Mouse (Mus musculus) forebrain, embryonic 12.5 days (tissue): ENCODE data around the gene Tab2. TPM values are rescaled to one million over a fixed set of nuclear protein-coding genes. Genes with fewer than 3 reads are reported as not detected.

Source experiments
- ATAC-seq: fragments of 200-750 bp; cut with Nextera tagmentation; 2 replicates; pipeline ENCODE4 v1.8.0; 2017; ENCODE audit warnings: moderate TSS enrichment; ENCODE audit not compliant: low FRiP score
- H3K27ac ChIP-seq: fragments of 300-500 bp; sonication (generic); 2 replicates; pipeline ENCODE4 v1.5.1; 2016; ENCODE audit warnings: mild to moderate bottlenecking
- H3K27me3 ChIP-seq: fragments of 300-500 bp; sonication (generic); 2 replicates; pipeline ENCODE4 v1.6.1; 2016; ENCODE audit warnings: mild to moderate bottlenecking
- H3K36me3 ChIP-seq: fragments of 300-500 bp; sonication (generic); replicated peaks from 2 replicates; pipeline ENCODE4 v1.6.1; 2016; ENCODE audit warnings: mild to moderate bottlenecking
- H3K4me1 ChIP-seq: fragments of 300-500 bp; sonication (generic); 2 replicates; pipeline ENCODE4 v1.6.1; 2016
- H3K4me2 ChIP-seq: fragments of 300-500 bp; sonication (generic); 2 replicates; pipeline ENCODE4 v1.6.1; 2016; ENCODE audit warnings: mild to moderate bottlenecking, moderate library complexity
- H3K4me3 ChIP-seq: fragments of 300-500 bp; sonication (generic); replicated peaks from 2 replicates; pipeline ENCODE4 v1.5.1; 2016; ENCODE audit warnings: mild to moderate bottlenecking
- H3K9ac ChIP-seq: fragments of 300-500 bp; sonication (generic); 2 replicates; pipeline ENCODE4 v1.6.1; 2016; ENCODE audit warnings: mild to moderate bottlenecking
- H3K9me3 ChIP-seq: fragments of 300-500 bp; sonication (generic); 2 replicates; pipeline ENCODE4 v1.6.1; 2016
- WGBS: fragments of 180-500 bp; shearing (Covaris S2); methylation state at CpG from one replicate; pipeline ENCODE4 v1.1.7; 2016; 5-methylcytosine and 5-hydroxymethylcytosine counted together
- polyA plus RNA-seq: library from polyadenylated mRNA; unstranded; fragments of >200 nt; fragmentation: Nextera tagmentation; extraction: Ambion mirVana; gene quantifications from 2 replicates; pipeline ENCODE4 v1.2.1, GENCODE M21; 2016

Gene Tab2
- polyA plus RNA-seq: 20.5 and 20.9 TPM in 2 replicates

GRCm38 (mm10) chr10:7956228-7957001 is at the start of gene Tab2:
Tab2 (minus strand) TSS chr10:7956230.
- H3K4me1 ChIP-seq: peaks cover 17% of the 10 kb centered on the region
- H3K9ac ChIP-seq: peak within 1 kb of the TSS; percentile 99
- peak within 1 kb of the TSS; percentile 99 for H3K27ac ChIP-seq
- no peaks in the 10 kb centered on the region for H3K9me3 ChIP-seq
- ATAC-seq: peak; percentile 96
- H3K27me3 ChIP-seq: no peaks in the 10 kb centered on the region
- peak within 1 kb of the TSS; percentile 79 for H3K4me2 ChIP-seq
- H3K36me3 ChIP-seq: no peaks in the 10 kb centered on the region
- H3K4me3 ChIP-seq: peak within 1 kb of the TSS; percentile 99
- under 1% methylated on average over 93 of the region's 97 CpGs for WGBS

GRCm38 (mm10) chr10:7992258-7992919 is 36.4 kb upstream of the Tab2 start:
- Histone ChIP-seq H3K4me2 (no peak overlapping the region), H3K4me1 (no peaks in the 10 kb centered on the region), H3K4me3 (no peak overlapping the region), H3K27ac (no peak overlapping the region), H3K9me3 (no peaks in the 10 kb centered on the region), H3K27me3 (no peaks in the 10 kb centered on the region), H3K36me3 (no peaks in the 10 kb centered on the region), H3K9ac (no peak overlapping the region)
- ATAC-seq: no peak
- 76% methylated on average over 10 of the region's 10 CpGs for WGBS

GRCm38 (mm10) chr10:7991596-7991995 is 35.6 kb upstream of the Tab2 start:
- Histone ChIP-seq H3K4me3 (no peak overlapping the region), H3K4me2 (no peak overlapping the region), H3K27me3 (no peaks in the 10 kb centered on the region), H3K36me3 (no peaks in the 10 kb centered on the region), H3K9ac (no peak overlapping the region), H3K4me1 (no peaks in the 10 kb centered on the region), H3K9me3 (no peaks in the 10 kb centered on the region), H3K27ac (no peak overlapping the region)
- no peak for ATAC-seq
- WGBS: 78% methylated on average over 5 of the region's 5 CpGs

GRCm38 (mm10) chr10:7987521-7987920 is 31.5 kb upstream of the Tab2 start:
- no peak overlapping the region for H3K9ac ChIP-seq
- no peaks in the 10 kb centered on the region for H3K9me3 ChIP-seq
- no peaks in the 10 kb centered on the region for H3K4me1 ChIP-seq
- no peak overlapping the region for H3K4me2 ChIP-seq
- H3K27ac ChIP-seq: no peak overlapping the region
- no peak for ATAC-seq
- no peaks in the 10 kb centered on the region for H3K36me3 ChIP-seq
- WGBS: 92% methylated on average over 8 of the region's 8 CpGs
- H3K27me3 ChIP-seq: no peaks in the 10 kb centered on the region
- no peak overlapping the region for H3K4me3 ChIP-seq

- Histone ChIP-seq H3K4me1 (no peaks in the 10 kb centered on the region), H3K4me3 (no peak overlapping the region), H3K27me3 (no peaks in the 10 kb centered on the region), H3K36me3 (no peaks in the 10 kb centered on the region), H3K9ac (no peak overlapping the region), H3K4me2 (no peak overlapping the region), H3K9me3 (no peaks in the 10 kb centered on the region), H3K27ac (no peak overlapping the region)
- WGBS: 97% methylated on average over 9 of the region's 9 CpGs
- no peak for ATAC-seq
Measured at GRCm38 (mm10) chr10:7976462-7976861, 20.4 kb upstream of the Tab2 start.

- no peak overlapping the region for H3K27ac ChIP-seq
- WGBS: 97% methylated on average over 2 of the region's 2 CpGs
- no peaks in the 10 kb centered on the region for H3K27me3 ChIP-seq
- H3K4me2 ChIP-seq: no peak overlapping the region
- no peak overlapping the region for H3K9ac ChIP-seq
- H3K4me3 ChIP-seq: no peak overlapping the region
- H3K9me3 ChIP-seq: no peaks in the 10 kb centered on the region
- no peaks in the 10 kb centered on the region for H3K4me1 ChIP-seq
- ATAC-seq: no peak
- H3K36me3 ChIP-seq: no peaks in the 10 kb centered on the region
Measured at GRCm38 (mm10) chr10:7968747-7969280, 12.8 kb upstream of the Tab2 start.

GRCm38 (mm10) chr10:7967096-7967495 is 11.1 kb upstream of the Tab2 start:
- Histone ChIP-seq H3K27ac (no peak overlapping the region), H3K9me3 (no peaks in the 10 kb centered on the region), H3K4me1 (no peaks in the 10 kb centered on the region), H3K36me3 (no peaks in the 10 kb centered on the region), H3K27me3 (no peaks in the 10 kb centered on the region), H3K9ac (no peak overlapping the region), H3K4me3 (no peak overlapping the region), H3K4me2 (no peak overlapping the region)
- WGBS: 89% methylated on average over 3 of the region's 3 CpGs
- ATAC-seq: no peak

- Histone ChIP-seq H3K4me3 (no peak overlapping the region), H3K9me3 (no peaks in the 10 kb centered on the region), H3K9ac (no peak overlapping the region), H3K27me3 (no peaks in the 10 kb centered on the region), H3K27ac (no peak overlapping the region), H3K36me3 (no peaks in the 10 kb centered on the region), H3K4me1 (peaks cover 5% of the 10 kb centered on the region), H3K4me2 (no peak overlapping the region)
- no peak for ATAC-seq
- WGBS: 84% methylated on average over 6 of the region's 6 CpGs
Measured at GRCm38 (mm10) chr10:7959073-7959472, 3.0 kb upstream of the Tab2 start.

GRCm38 (mm10) chr10:7955634-7956121 is 352 bp downstream of the Tab2 start:
- WGBS: 0% methylated on average over 4 of the region's 76 CpGs
- peak; percentile 79 for ATAC-seq
- H3K9me3 ChIP-seq: no peaks in the 10 kb centered on the region
- H3K27ac ChIP-seq: peak overlapping the region; percentile 99
- peak overlapping the region; percentile 79 for H3K4me2 ChIP-seq
- H3K9ac ChIP-seq: peak overlapping the region; percentile 99
- peak overlapping the region; percentile 99 for H3K4me3 ChIP-seq
- H3K27me3 ChIP-seq: no peaks in the 10 kb centered on the region
- H3K36me3 ChIP-seq: no peaks in the 10 kb centered on the region
- H3K4me1 ChIP-seq: peaks cover 17% of the 10 kb centered on the region

- WGBS: under 1% methylated on average over 31 of the region's 31 CpGs
- Histone ChIP-seq H3K36me3 (no peaks in the 10 kb centered on the region), H3K4me2 (peak overlapping the region; percentile 79), H3K9me3 (no peaks in the 10 kb centered on the region), H3K9ac (peak overlapping the region; percentile 99), H3K27ac (peak overlapping the region; percentile 99), H3K4me1 (peaks cover 17% of the 10 kb centered on the region), H3K4me3 (peak overlapping the region; percentile 99), H3K27me3 (no peaks in the 10 kb centered on the region)
- no peak; the same call in 1 of the 2 replicates for ATAC-seq
Measured at GRCm38 (mm10) chr10:7954989-7955633, 919 bp downstream of the Tab2 start.

- 2% methylated on average over 5 of the region's 5 CpGs for WGBS
Measured at GRCm38 (mm10) chr10:7954627-7954988, 1.4 kb downstream of the Tab2 start.

GRCm38 (mm10) chr10:7943006-7943405 is 13.0 kb downstream of the Tab2 start:
- H3K9me3 ChIP-seq: no peaks in the 10 kb centered on the region
- 63% methylated on average over 3 of the region's 3 CpGs for WGBS
- H3K36me3 ChIP-seq: 0 out of 2 replicates have a peak, but pooled peaks cover 8% of the 10 kb centered on the region
- H3K27ac ChIP-seq: no peak overlapping the region
- no peak overlapping the region for H3K4me2 ChIP-seq
- no peaks in the 10 kb centered on the region for H3K27me3 ChIP-seq
- H3K4me1 ChIP-seq: no peaks in the 10 kb centered on the region
- no peak overlapping the region for H3K4me3 ChIP-seq
- ATAC-seq: no peak
- H3K9ac ChIP-seq: no peak overlapping the region

More at GRCm38 (mm10) chr10:7954627-7954988, 1.4 kb downstream of the Tab2 start:
- H3K9me3 ChIP-seq: no peaks in the 10 kb centered on the region
- H3K27ac ChIP-seq: 0 out of 2 replicates have a peak overlapping the region, but pooled peaks have one; percentile 42
- H3K4me3 ChIP-seq: peak overlapping the region; percentile 99
- ATAC-seq: no peak
- H3K9ac ChIP-seq: peak overlapping the region; percentile 99
- peak overlapping the region; percentile 79 for H3K4me2 ChIP-seq
- H3K4me1 ChIP-seq: peaks cover 17% of the 10 kb centered on the region
- no peaks in the 10 kb centered on the region for H3K36me3 ChIP-seq
- no peaks in the 10 kb centered on the region for H3K27me3 ChIP-seq
